ENCODE assay signal across 24 mouse cellular contexts in the genomic region with DNA sequence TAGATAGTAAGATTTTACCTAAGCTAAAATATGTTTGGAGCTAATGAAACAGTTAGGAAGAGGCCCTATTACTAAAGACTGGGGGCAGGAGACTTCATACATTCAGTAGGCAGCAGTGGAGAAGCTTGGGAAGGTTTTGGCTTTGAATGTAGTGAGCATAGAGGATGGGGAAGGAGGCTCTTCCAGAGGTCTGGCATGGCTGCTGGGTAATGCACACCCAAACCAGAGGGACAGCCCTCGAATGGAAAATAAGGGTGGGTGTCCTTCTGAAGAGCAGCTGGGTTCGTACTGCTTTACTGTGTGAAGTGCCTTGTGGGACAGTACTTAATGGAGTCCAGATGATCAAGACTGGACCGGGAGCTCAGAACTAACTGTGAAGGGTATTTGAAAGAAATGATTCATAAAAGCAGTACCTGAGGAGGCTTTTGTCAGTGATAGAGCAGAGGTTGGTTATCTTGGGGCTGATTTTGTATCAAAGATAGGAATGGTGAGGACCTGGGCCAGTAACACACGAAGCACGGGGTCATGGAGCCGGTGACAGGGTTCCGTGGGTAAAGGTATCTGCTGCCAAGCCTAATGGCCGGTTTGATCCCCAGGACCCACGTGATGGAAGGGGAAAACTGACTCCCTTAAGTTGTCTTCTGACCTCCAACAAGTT.
"Had no signal": no experiment of that assay in that cellular context is flagged by ENCODE, and none has a peak within 500 bp of the region (broad histone marks: within the 10 kb centered on the region; RNA-seq: fewer than 3 reads in every experiment).

No protein-coding gene starts in this region.

- H3K4me3 ChIP-seq: kidney, embryonic 15.5 days; left cerebral cortex, adult 2 months; limb, embryonic 12.5 days; liver, embryonic 12.5 days; liver, embryonic 15.5 days; lung, embryonic 15.5 days; midbrain, embryonic 12.5 days; midbrain, embryonic 15.5 days; myocyte had no signal

- H3K27ac ChIP-seq: kidney, embryonic 15.5 days; left cerebral cortex, adult 2 months; limb, embryonic 12.5 days; liver, embryonic 12.5 days; liver, embryonic 15.5 days; lung, embryonic 15.5 days; midbrain, embryonic 12.5 days; midbrain, embryonic 15.5 days; stomach, postnatal 0 days had no signal

- DNase-seq: kidney, adult 8-10 months; kidney, postnatal 10 days; kidney, postnatal 36 days; layer of hippocampus, postnatal 36 days; liver; lung, adult 18-20 months; lung, postnatal 10 days; lung, postnatal 4 days; right cerebral cortex, adult 18-20 months; right cerebral cortex, postnatal 14 days; right cerebral cortex, postnatal 4 days; thymus, adult 2 months; thymus, postnatal 14 days; thymus, postnatal 4 days had no signal

- H3K27me3 ChIP-seq: kidney, embryonic 15.5 days; limb, embryonic 12.5 days; liver, embryonic 12.5 days; liver, embryonic 15.5 days; lung, embryonic 15.5 days; midbrain, embryonic 12.5 days; midbrain, embryonic 15.5 days had no signal

- H3K36me3 ChIP-seq: kidney, embryonic 15.5 days; limb, embryonic 12.5 days; liver, embryonic 12.5 days; liver, embryonic 15.5 days; lung, embryonic 15.5 days; midbrain, embryonic 12.5 days; midbrain, embryonic 15.5 days had no signal

- ATAC-seq: liver, embryonic 12.5 days; midbrain, embryonic 15.5 days had no signal

- H3K9me3 ChIP-seq: kidney, embryonic 15.5 days; limb, embryonic 12.5 days; liver, embryonic 12.5 days; liver, embryonic 15.5 days; lung, embryonic 15.5 days; midbrain, embryonic 12.5 days; midbrain, embryonic 15.5 days had no signal

- H3K9ac ChIP-seq: kidney, embryonic 15.5 days; limb, embryonic 12.5 days; liver, embryonic 12.5 days; liver, embryonic 15.5 days; lung, embryonic 15.5 days; midbrain, embryonic 12.5 days; midbrain, embryonic 15.5 days had no signal

- H3K4me2 ChIP-seq: kidney, embryonic 15.5 days; limb, embryonic 12.5 days; liver, embryonic 12.5 days; liver, embryonic 15.5 days; lung, embryonic 15.5 days; midbrain, embryonic 12.5 days; midbrain, embryonic 15.5 days had no signal
